Mouse (Mus musculus): ENCODE data around the gene B3galt4. TPM values are rescaled to one million over a fixed set of nuclear protein-coding genes. Genes with fewer than 3 reads are reported as not detected.
A peak's percentile ranks its signal among the peaks of the same experiment; 100 is the strongest.
"Not testable (repeated sequence)": the region's sequence is repeated elsewhere in the genome, so short reads cannot be mapped to it uniquely, and the experiment has no call there.

B3galt4 gene
- polyA plus RNA-seq, 1 experiment, result 6.7 TPM

DNA sequence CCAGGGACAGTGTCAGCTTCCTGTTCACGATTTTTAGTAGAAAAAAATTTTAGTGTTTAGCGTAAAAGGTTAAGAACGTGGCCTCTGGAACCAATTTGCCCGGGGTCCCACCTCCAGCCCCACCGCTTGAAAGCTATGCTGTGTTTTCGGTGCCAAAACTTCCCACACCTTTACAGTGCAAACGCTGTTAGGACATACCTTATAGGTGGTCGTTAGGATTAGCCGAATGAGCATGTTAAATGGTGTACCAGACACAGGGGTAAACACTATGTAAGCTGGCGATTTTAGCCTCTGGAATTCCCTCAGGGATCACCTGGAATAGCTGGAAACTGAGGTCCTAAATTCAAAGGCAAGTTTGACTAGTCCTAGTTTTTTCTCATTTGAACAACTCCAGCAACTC lies 5.0 kb upstream of the B3galt4 start:
- H3K27ac ChIP-seq (ENCODE audit: insufficient read depth, low read depth, low read length), result peak overlapping the region; percentile 98; the same call in 1 of the 2 replicates
- no peak for TF ChIP-seq CTCF (conservative IDR thresholded peaks at IDR 0.05; ENCODE audit: insufficient read depth, insufficient read length, low read depth, low read length)
- TF ChIP-seq POLR2A (IDR thresholded peaks at IDR 0.05; ENCODE audit: low read depth, low read length), result no peak
- 5% methylated on average over 10 of the region's 10 CpGs for WGBS
- peak overlapping the region; percentile 95 for H3K4me3 ChIP-seq (ENCODE audit: insufficient read depth, low read depth, low read length)
- peaks cover 16% of the 10 kb centered on the region; the same call in 1 of the 2 replicates for H3K4me1 ChIP-seq (ENCODE audit: control insufficient read depth, insufficient read depth, low read length)
- DNase-seq, result no peak
- no peaks in the 10 kb centered on the region; the same call in none of the 2 replicates for H3K36me3 ChIP-seq (ENCODE audit: control insufficient read depth, insufficient read depth, low read length)
- H3K27me3 ChIP-seq (replicated peaks; ENCODE audit: control insufficient read depth, insufficient read depth, low read length), result no peaks in the 10 kb centered on the region

DNA sequence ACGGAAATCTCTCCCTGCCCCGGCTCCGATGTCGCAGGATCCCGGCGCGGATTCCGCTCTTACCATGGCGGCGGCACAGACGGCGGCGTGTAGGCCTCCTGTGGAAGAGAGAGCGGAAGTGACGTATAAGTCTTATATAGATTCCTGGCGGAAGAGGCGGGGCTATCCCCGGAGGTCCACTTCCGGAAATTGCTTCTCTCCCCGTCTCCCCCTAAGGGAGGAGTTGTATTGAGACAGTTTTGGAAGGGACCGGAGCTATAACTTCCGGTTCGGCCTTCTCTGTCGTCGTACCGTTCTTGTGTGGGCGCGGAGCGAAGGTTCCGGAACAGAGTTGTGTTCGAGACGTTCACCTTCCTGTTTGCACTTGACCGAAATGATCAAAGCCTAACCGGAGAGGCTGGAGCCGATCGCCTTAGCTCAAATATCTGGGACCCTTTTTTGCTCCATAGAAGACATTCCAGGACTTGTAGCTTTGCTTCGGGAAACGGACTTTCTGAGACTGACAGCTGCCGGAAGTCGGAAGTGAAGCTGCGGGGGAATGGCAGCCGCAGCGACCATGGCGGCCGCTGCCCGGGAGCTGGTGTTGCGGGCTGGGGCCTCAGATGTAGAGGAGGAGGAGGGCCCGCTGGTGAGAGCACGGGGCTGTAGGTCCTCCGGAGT lies 4.4 kb upstream of the B3galt4 start, which contains the start of the genes Vps52 and Rps18:
Gene Vps52, plus strand, starts transcription at position 258 of the 660 bp plus-strand sequence.
Gene Rps18, minus strand, starts transcription at position 447 of the 660 bp plus-strand sequence.
- WGBS, result under 1% methylated on average over 50 of the region's 50 CpGs
- H3K4me3 ChIP-seq (ENCODE audit: insufficient read depth, low read depth, low read length), result peak within 1 kb of the TSS; percentile 95
- DNase-seq, result peak; percentile 99
- peaks cover 16% of the 10 kb centered on the region; the same call in 1 of the 2 replicates for H3K4me1 ChIP-seq (ENCODE audit: control insufficient read depth, insufficient read depth, low read length)
- H3K27ac ChIP-seq (ENCODE audit: insufficient read depth, low read depth, low read length), result peak within 1 kb of the TSS; percentile 98
- TF ChIP-seq POLR2A (IDR thresholded peaks at IDR 0.05; ENCODE audit: low read depth, low read length) (peak; percentile 81), CTCF (conservative IDR thresholded peaks at IDR 0.05; ENCODE audit: insufficient read depth, insufficient read length, low read depth, low read length) (no peak)
- no peaks in the 10 kb centered on the region; the same call in none of the 2 replicates for H3K36me3 ChIP-seq (ENCODE audit: control insufficient read depth, insufficient read depth, low read length)
- no peaks in the 10 kb centered on the region for H3K27me3 ChIP-seq (replicated peaks; ENCODE audit: control insufficient read depth, insufficient read depth, low read length)

DNA sequence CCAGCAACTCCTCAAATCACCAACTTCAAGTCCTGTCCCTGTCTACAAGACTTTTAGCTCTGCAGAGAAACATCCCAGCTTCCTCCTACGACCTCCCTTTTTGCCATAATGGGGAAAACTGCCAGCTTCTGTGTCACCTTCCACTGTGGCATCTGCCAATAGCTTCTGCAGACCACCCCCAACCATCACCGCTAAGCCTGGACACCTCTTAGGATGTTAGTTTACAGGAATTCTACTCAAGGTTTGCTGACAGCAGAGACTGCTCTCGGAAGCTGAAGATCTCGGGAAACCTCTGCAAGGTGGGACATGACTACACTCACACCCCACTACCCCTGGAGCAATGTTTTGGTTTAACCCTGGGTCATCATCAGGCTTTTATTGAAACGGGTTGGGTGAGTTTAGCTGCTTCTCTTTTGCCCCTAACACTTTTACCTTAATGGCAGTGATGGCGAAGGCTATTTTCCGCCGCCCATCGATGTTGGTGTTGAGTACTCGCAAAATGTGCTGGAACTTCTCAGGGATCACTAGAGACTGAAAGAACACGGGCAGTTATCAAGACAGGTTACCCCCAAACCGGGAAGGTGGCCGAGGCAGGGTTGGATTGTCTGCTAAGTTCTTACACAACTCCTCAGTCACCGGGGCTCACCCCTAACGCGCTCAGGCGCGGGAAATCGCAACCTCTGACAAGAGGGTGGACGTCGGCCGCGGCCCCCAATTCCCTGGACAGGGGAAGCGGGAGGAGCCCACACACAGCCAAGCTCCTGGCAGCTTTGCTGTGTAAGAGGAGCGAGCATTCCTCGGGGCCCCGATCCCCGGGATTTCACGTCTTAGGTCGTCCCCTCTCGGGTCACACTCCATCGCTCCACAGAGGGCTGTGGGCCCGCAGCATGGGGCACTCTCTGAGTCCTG lies 3.6 kb upstream of the B3galt4 start:
- Histone ChIP-seq H3K36me3 (ENCODE audit: control insufficient read depth, insufficient read depth, low read length) (no peaks in the 10 kb centered on the region; the same call in 1 of the 2 replicates), H3K4me3 (ENCODE audit: insufficient read depth, low read depth, low read length) (peak overlapping the region; percentile 65), H3K4me1 (ENCODE audit: control insufficient read depth, insufficient read depth, low read length) (peaks cover 16% of the 10 kb centered on the region; the same call in 1 of the 2 replicates), H3K27me3 (replicated peaks; ENCODE audit: control insufficient read depth, insufficient read depth, low read length) (no peaks in the 10 kb centered on the region), H3K27ac (ENCODE audit: insufficient read depth, low read depth, low read length) (peak overlapping the region; percentile 78)
- WGBS, result 1% methylated on average over 33 of the region's 33 CpGs
- TF ChIP-seq CTCF (conservative IDR thresholded peaks at IDR 0.05; ENCODE audit: insufficient read depth, insufficient read length, low read depth, low read length) (no peak), POLR2A (IDR thresholded peaks at IDR 0.05; ENCODE audit: low read depth, low read length) (no peak)
- no peak for DNase-seq

DNA sequence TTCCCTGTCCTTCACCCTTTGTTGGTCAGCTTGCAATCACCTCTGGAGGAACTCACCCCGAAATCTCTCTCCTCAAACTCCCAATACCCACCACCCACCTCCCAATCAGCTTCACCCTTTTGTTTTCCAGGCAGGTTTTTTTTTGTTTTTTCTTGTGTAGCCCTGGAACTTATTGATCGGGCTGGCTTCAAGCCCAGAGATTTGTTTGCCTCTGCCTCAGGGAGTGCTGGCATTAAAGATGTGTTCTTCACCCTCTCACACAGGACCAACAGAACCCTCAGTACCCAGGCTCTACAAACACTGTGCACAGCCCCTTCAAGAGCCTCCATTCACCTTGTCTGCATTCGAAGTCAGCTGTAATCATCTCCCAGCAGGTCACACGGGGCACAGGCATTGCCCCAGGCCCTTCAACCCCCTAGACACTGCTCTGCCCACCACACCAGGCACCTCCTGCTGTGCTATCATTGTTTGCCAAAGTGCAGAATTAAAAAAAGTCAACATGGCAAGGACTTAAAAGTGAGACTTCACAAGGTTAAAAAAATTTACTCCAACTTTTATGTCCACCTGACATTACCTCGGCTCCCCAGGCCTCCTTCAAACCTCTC lies 2.8 kb upstream of the B3galt4 start:
- DNase-seq, result no peak
- no peak for TF ChIP-seq POLR2A (IDR thresholded peaks at IDR 0.05; ENCODE audit: low read depth, low read length)
- no peak for TF ChIP-seq CTCF (conservative IDR thresholded peaks at IDR 0.05; ENCODE audit: insufficient read depth, insufficient read length, low read depth, low read length)
- Histone ChIP-seq H3K4me3 (ENCODE audit: insufficient read depth, low read depth, low read length) (peak overlapping the region; percentile 65), H3K4me1 (ENCODE audit: control insufficient read depth, insufficient read depth, low read length) (peaks cover 16% of the 10 kb centered on the region; the same call in 1 of the 2 replicates), H3K36me3 (ENCODE audit: control insufficient read depth, insufficient read depth, low read length) (no peaks in the 10 kb centered on the region; the same call in 1 of the 2 replicates), H3K27ac (ENCODE audit: insufficient read depth, low read depth, low read length) (no peak overlapping the region), H3K27me3 (replicated peaks; ENCODE audit: control insufficient read depth, insufficient read depth, low read length) (no peaks in the 10 kb centered on the region)
- 27% methylated on average over 5 of the region's 5 CpGs for WGBS

DNA sequence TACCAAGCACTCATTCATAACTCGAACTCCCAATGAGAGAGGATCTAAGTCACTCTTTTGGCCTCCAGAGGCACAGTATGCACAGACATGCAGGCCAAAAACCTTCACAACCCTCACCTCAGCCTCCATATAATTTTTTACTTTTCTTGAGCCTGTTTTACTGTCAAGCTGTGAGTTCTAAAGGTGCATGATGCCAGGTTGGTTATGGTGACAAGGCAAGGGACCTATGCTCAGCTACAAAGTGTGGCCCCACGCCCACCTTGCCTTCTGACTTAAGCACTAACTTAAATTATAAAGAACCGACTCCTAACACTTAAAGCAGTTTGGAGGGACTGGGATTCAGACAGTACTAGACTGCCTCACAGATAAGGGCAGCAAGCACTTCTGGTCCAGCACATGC lies 2.0 kb upstream of the B3galt4 start:
- peaks cover 16% of the 10 kb centered on the region; the same call in 1 of the 2 replicates for H3K4me1 ChIP-seq (ENCODE audit: control insufficient read depth, insufficient read depth, low read length)
- DNase-seq, result no peak
- H3K36me3 ChIP-seq (ENCODE audit: control insufficient read depth, insufficient read depth, low read length), result no peaks in the 10 kb centered on the region
- no peaks in the 10 kb centered on the region for H3K27me3 ChIP-seq (replicated peaks; ENCODE audit: control insufficient read depth, insufficient read depth, low read length)
- WGBS, result 69% methylated on average over 3 of the region's 3 CpGs
- TF ChIP-seq POLR2A (IDR thresholded peaks at IDR 0.05; ENCODE audit: low read depth, low read length) (no peak), CTCF (conservative IDR thresholded peaks at IDR 0.05; ENCODE audit: insufficient read depth, insufficient read length, low read depth, low read length) (no peak)
- H3K27ac ChIP-seq (ENCODE audit: insufficient read depth, low read depth, low read length), result no peak overlapping the region
- no peak overlapping the region for H3K4me3 ChIP-seq (ENCODE audit: insufficient read depth, low read depth, low read length)

DNA sequence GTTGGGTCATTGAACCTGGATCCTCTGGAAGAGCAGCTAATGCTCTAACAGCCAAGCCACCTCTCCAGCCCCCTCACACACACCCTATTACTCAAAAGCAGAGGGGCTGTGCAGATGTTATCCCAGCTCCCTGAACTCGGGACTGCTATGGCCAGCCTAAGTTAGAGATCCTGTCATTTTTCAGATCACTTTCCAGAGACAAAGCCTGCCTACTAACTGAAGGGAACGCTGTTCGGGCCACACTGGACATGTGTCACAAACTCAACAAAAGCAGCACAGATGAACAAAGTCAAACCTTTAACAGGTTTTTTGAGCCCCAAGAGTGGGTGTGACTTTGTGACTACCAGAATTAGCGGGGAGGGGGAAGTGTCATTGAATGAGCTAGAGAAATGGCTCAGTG lies 1.6 kb upstream of the B3galt4 start:
- no peak for DNase-seq
- WGBS, result 76% methylated on average over 4 of the region's 4 CpGs
- H3K27ac ChIP-seq (ENCODE audit: insufficient read depth, low read depth, low read length), result no peak overlapping the region
- H3K27me3 ChIP-seq (replicated peaks; ENCODE audit: control insufficient read depth, insufficient read depth, low read length), result no peaks in the 10 kb centered on the region
- H3K36me3 ChIP-seq (ENCODE audit: control insufficient read depth, insufficient read depth, low read length), result no peaks in the 10 kb centered on the region
- TF ChIP-seq POLR2A (IDR thresholded peaks at IDR 0.05; ENCODE audit: low read depth, low read length), result no peak
- peaks cover 16% of the 10 kb centered on the region; the same call in 1 of the 2 replicates for H3K4me1 ChIP-seq (ENCODE audit: control insufficient read depth, insufficient read depth, low read length)
- H3K4me3 ChIP-seq (ENCODE audit: insufficient read depth, low read depth, low read length), result no peak overlapping the region

DNA sequence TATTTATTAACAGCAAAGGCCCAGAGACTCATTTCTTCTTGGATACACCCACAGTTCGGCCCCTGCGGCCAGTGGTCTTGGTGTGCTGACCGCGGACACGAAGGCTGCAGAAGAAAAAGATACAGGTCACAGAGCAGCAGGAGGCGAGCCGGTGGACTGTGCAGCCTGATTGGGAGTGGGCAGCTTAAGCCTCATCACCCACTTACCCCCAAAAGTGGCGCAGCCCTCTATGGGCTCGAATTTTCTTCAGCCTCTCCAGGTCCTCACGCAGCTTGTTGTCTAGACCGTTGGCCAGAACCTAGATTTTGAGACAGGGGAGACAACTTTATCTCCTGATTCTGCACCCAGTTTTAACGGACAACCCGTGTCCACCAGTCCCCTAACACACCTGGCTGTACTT lies 727 bp upstream of the B3galt4 start:
- H3K4me1 ChIP-seq (ENCODE audit: control insufficient read depth, insufficient read depth, low read length), result peaks cover 16% of the 10 kb centered on the region; the same call in 1 of the 2 replicates
- H3K27ac ChIP-seq (ENCODE audit: insufficient read depth, low read depth, low read length); H3K36me3 ChIP-seq (ENCODE audit: control insufficient read depth, insufficient read depth, low read length); H3K27me3 ChIP-seq (replicated peaks; ENCODE audit: control insufficient read depth, insufficient read depth, low read length); H3K4me3 ChIP-seq (ENCODE audit: insufficient read depth, low read depth, low read length); DNase-seq: not testable (repeated sequence)
- WGBS, result 70% methylated on average over 13 of the region's 13 CpGs
